Mouse (Mus musculus) G1E (cell line): ENCODE data around the gene Gng2. TPM values are rescaled to one million over a fixed set of nuclear protein-coding genes. Genes with fewer than 3 reads are reported as not detected.
A peak's percentile ranks its signal among the peaks of the same experiment; 100 is the strongest.

Source experiments
- ATAC-seq: 2 replicates; pipeline ENCODE4 v1.8.0; 2016; ENCODE audit warnings: mild to moderate bottlenecking; ENCODE audit not compliant: insufficient number of reproducible peaks, poor library complexity, low FRiP score, severe bottlenecking; ENCODE audit errors: extremely low read depth
- DNase-seq: peaks from one replicate; pipeline ENCODE4 v3.0.0; 2012; ENCODE audit warnings: low spot score
- H3K27me3 ChIP-seq: 2 replicates; pipeline ENCODE4 v1.6.1; 2012; ENCODE audit warnings: mild to moderate bottlenecking, low read length, inconsistent platforms; ENCODE audit not compliant: insufficient read depth
- H3K36me3 ChIP-seq: replicated peaks from 2 replicates; pipeline ENCODE3; 2012; ENCODE audit warnings: mild to moderate bottlenecking, inconsistent platforms
- H3K4me1 ChIP-seq: 2 replicates; pipeline ENCODE4 v1.6.1; 2012; ENCODE audit warnings: low read depth, low read length, inconsistent platforms, mixed read lengths; ENCODE audit not compliant: insufficient read depth
- H3K4me3 ChIP-seq: 2 replicates; pipeline ENCODE4 v1.5.1; 2012; ENCODE audit warnings: low read depth, mild to moderate bottlenecking, inconsistent platforms, low read length, moderate library complexity, mixed read lengths
- H3K9me3 ChIP-seq: replicated peaks from 2 replicates; pipeline ENCODE4 v1.6.1; 2012; ENCODE audit warnings: inconsistent platforms
- CTCF ChIP-seq: IDR thresholded peaks from 2 replicates; pipeline ENCODE4 v1.5.1; 2012; ENCODE audit warnings: low read depth, low read length, inconsistent platforms, mixed read lengths
- GATA1 ChIP-seq: IDR thresholded peaks from 2 replicates; pipeline ENCODE4 v1.6.1; 2012; ENCODE audit warnings: borderline replicate concordance, low read length, inconsistent platforms, mixed read lengths
- GATA2 ChIP-seq: IDR thresholded peaks from 2 replicates; pipeline ENCODE4 v1.6.1; 2012; ENCODE audit warnings: low read depth, low read length, inconsistent platforms, borderline replicate concordance
- POLR2AphosphoS5 ChIP-seq: IDR thresholded peaks from 2 replicates; pipeline ENCODE4 v1.6.1; 2012; ENCODE audit warnings: low read depth, low read length, inconsistent platforms; ENCODE audit not compliant: insufficient replicate concordance
- TAL1 ChIP-seq: conservative IDR thresholded peaks from 2 replicates; pipeline ENCODE4 v1.6.1; 2012; ENCODE audit warnings: low read depth, low read length, inconsistent platforms, mixed read lengths
- polyA plus RNA-seq: library from polyadenylated mRNA; stranded (reverse); fragments of >175 nt; gene quantifications from 2 replicates; pipeline ENCODE4 v1.2.3, GENCODE M21; 2012
- total RNA-seq, 2 experiments: library from RNA; stranded (forward) in 1 of 2; stranded (reverse) in 1 of 2; fragments of 200-1000 nt in 1 of 2; fragments of >200 nt in 1 of 2; fragmentation: Nextera tagmentation in 1 of 2; gene quantifications; 2 replicates each; pipeline ENCODE4 v1.2.3; 2014 to 2017

Gene Gng2
- total and polyA plus RNA-seq, 3 experiments, result 4.3 to 280 (median 90.4) TPM

GRCm38 (mm10) chr14:20007446-20007845 lies 30.0 kb upstream of the Gng2 start:
- DNase-seq (no peak), ATAC-seq (no peak)
- Histone ChIP-seq H3K4me1 (no peaks in the 10 kb centered on the region), H3K9me3 (no peaks in the 10 kb centered on the region), H3K36me3 (no peaks in the 10 kb centered on the region), H3K27me3 (peaks cover 7% of the 10 kb centered on the region), H3K4me3 (no peak overlapping the region)
- TF ChIP-seq GATA2 (no peak), TAL1 (no peak), POLR2AphosphoS5 (no peak), GATA1 (no peak), CTCF (no peak)

GRCm38 (mm10) chr14:20004777-20005289 lies 27.4 kb upstream of the Gng2 start:
- Histone ChIP-seq H3K27me3 (peaks cover 8% of the 10 kb centered on the region), H3K36me3 (no peaks in the 10 kb centered on the region), H3K9me3 (peaks cover 6% of the 10 kb centered on the region), H3K4me1 (no peaks in the 10 kb centered on the region), H3K4me3 (no peak overlapping the region)
- TF ChIP-seq GATA2 (no peak), POLR2AphosphoS5 (no peak), TAL1 (no peak), CTCF (no peak), GATA1 (no peak)
- no peak for DNase-seq
- no peak for ATAC-seq

GRCm38 (mm10) chr14:19996853-19997252 lies 19.4 kb upstream of the Gng2 start:
- H3K9me3 ChIP-seq, result peaks cover 6% of the 10 kb centered on the region
- no peaks in the 10 kb centered on the region for H3K36me3 ChIP-seq
- TF ChIP-seq TAL1 (no peak), GATA2 (no peak), GATA1 (no peak), CTCF (no peak), POLR2AphosphoS5 (no peak)
- H3K4me1 ChIP-seq, result peaks cover 15% of the 10 kb centered on the region
- H3K4me3 ChIP-seq, result no peak overlapping the region
- ATAC-seq, result no peak
- DNase-seq, result no peak
- H3K27me3 ChIP-seq, result peaks cover 14% of the 10 kb centered on the region

DNA sequence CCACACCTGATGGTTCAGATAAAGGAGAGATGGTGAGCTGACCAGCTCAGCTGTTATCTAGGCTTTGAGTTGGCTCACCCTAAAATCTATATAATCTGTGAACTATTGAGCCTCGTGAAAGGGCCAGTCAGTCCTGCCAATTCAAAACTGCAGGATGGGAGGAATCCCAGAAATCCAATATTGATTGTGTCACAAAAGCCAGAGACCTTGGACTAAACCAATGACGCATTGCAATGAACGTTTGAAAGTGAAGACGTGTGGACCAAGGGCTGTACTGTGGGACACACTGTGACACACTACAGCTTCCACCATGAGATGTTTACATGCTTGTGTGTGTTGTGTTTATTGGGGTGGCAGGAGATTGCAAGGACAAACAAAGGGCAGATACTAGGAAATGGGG lies 18.5 kb upstream of the Gng2 start:
- Histone ChIP-seq H3K4me3 (no peak overlapping the region), H3K36me3 (no peaks in the 10 kb centered on the region), H3K4me1 (peaks cover 15% of the 10 kb centered on the region), H3K27me3 (peaks cover 15% of the 10 kb centered on the region), H3K9me3 (peaks cover 6% of the 10 kb centered on the region; the same call in 1 of the 2 replicates)
- no peak for ATAC-seq
- TF ChIP-seq GATA1, result no peak
- TF ChIP-seq GATA2, result no peak
- TF ChIP-seq TAL1, result no peak
- no peak for TF ChIP-seq POLR2AphosphoS5
- DNase-seq, result no peak

DNA sequence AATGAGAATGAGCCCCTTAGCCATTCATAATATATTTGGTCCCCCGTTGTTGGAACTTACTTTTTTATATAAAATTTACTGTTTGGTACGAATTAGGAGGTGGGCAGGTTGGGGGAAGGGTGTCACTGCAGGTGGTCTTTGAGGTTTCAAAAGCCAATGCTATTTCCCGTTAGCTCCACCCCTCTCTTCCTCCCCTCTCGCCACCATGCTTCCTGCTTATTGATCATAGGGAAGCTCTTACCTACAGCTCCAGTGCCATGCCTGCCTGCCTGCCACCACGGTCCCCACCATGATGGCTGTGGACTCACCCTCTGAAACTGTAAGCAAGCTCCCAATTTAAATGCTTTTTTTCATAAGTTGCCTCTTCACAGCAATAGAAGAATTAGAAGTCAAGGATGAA lies 16.6 kb upstream of the Gng2 start:
- ATAC-seq (no peak), DNase-seq (no peak)
- Histone ChIP-seq H3K4me3 (no peak overlapping the region), H3K36me3 (no peaks in the 10 kb centered on the region), H3K4me1 (peaks cover 15% of the 10 kb centered on the region), H3K9me3 (no peaks in the 10 kb centered on the region), H3K27me3 (peaks cover 26% of the 10 kb centered on the region)
- TF ChIP-seq GATA1 (no peak), POLR2AphosphoS5 (no peak), CTCF (no peak), TAL1 (no peak), GATA2 (no peak)

GRCm38 (mm10) chr14:19993570-19993883 lies 16.1 kb upstream of the Gng2 start:
- H3K4me3 ChIP-seq, result no peak overlapping the region
- DNase-seq, result no peak
- no peaks in the 10 kb centered on the region for H3K9me3 ChIP-seq
- H3K4me1 ChIP-seq, result peaks cover 15% of the 10 kb centered on the region
- peaks cover 31% of the 10 kb centered on the region for H3K27me3 ChIP-seq
- no peaks in the 10 kb centered on the region for H3K36me3 ChIP-seq
- no peak for ATAC-seq
- TF ChIP-seq POLR2AphosphoS5, result no peak
- no peak for TF ChIP-seq CTCF
- no peak for TF ChIP-seq GATA1
- no peak for TF ChIP-seq GATA2
- no peak for TF ChIP-seq TAL1

GRCm38 (mm10) chr14:19992873-19993569 lies 15.6 kb upstream of the Gng2 start:
- Histone ChIP-seq H3K36me3 (no peaks in the 10 kb centered on the region), H3K27me3 (peaks cover 32% of the 10 kb centered on the region), H3K9me3 (no peaks in the 10 kb centered on the region), H3K4me3 (no peak overlapping the region), H3K4me1 (peaks cover 15% of the 10 kb centered on the region)
- ATAC-seq (peak; percentile 58), DNase-seq (no peak)
- no peak for TF ChIP-seq CTCF
- TF ChIP-seq GATA2, result no peak
- no peak for TF ChIP-seq TAL1
- TF ChIP-seq GATA1, result no peak
- no peak for TF ChIP-seq POLR2AphosphoS5
